Mouse (Mus musculus) midbrain, embryonic 14.5 days (tissue): ENCODE measurements around the gene Sgca. TPM values are rescaled to one million over a fixed set of nuclear protein-coding genes. Genes with fewer than 3 reads are reported as not detected.

Experiments used
- ATAC-seq: fragments of 200-750 bp; cut with Nextera tagmentation; 2 replicates; pipeline ENCODE4 v1.8.0; 2017; ENCODE audit warnings: moderate number of reproducible peaks, moderate library complexity; ENCODE audit not compliant: low FRiP score, low TSS enrichment
- DNase-seq: peaks from one replicate; pipeline ENCODE4 v3.0.0-alpha.2; 2015
- H3K27ac ChIP-seq: fragments of 300-500 bp; sonication (generic); replicated peaks from 2 replicates; pipeline ENCODE4 v1.5.1; 2014; ENCODE audit warnings: mild to moderate bottlenecking, low read depth, low read length, moderate library complexity
- H3K27me3 ChIP-seq: fragments of 300-500 bp; sonication (generic); 2 replicates; pipeline ENCODE4 v1.6.1; 2014; ENCODE audit warnings: low read length, control low read depth, mixed read lengths; ENCODE audit not compliant: control insufficient read depth, insufficient read depth
- H3K36me3 ChIP-seq: fragments of 300-500 bp; sonication (generic); 2 replicates; pipeline ENCODE4 v1.6.1; 2014; ENCODE audit warnings: low read length, control low read depth; ENCODE audit not compliant: control insufficient read depth, insufficient read depth
- H3K4me1 ChIP-seq: fragments of 300-500 bp; sonication (generic); 2 replicates; pipeline ENCODE4 v1.6.1; 2014; ENCODE audit warnings: mild to moderate bottlenecking, antibody characterized with exemption, low read length, control low read depth; ENCODE audit not compliant: control insufficient read depth, insufficient read depth
- H3K4me2 ChIP-seq: fragments of 300-500 bp; sonication (generic); 2 replicates; pipeline ENCODE4 v1.6.1; 2014; ENCODE audit warnings: mild to moderate bottlenecking, low read length, moderate library complexity
- H3K4me3 ChIP-seq: fragments of 300-500 bp; sonication (generic); replicated peaks from 2 replicates; pipeline ENCODE4 v1.5.1; 2014; ENCODE audit warnings: low read depth, low read length
- H3K9ac ChIP-seq: fragments of 300-500 bp; sonication (generic); replicated peaks from 2 replicates; pipeline ENCODE4 v1.6.1; 2014; ENCODE audit warnings: mild to moderate bottlenecking, low read length, moderate library complexity
- H3K9me3 ChIP-seq: fragments of 300-500 bp; sonication (generic); 2 replicates; pipeline ENCODE4 v1.6.1; 2016; ENCODE audit warnings: low read length, control low read depth, mixed read lengths; ENCODE audit not compliant: control insufficient read depth
- WGBS: fragments of 180-500 bp; shearing (Covaris S2); extraction: QIAGEN DNeasy Blood & Tissue Kit; methylation state at CpG from one replicate; pipeline ENCODE4 v1.1.7; 2014; 5-methylcytosine and 5-hydroxymethylcytosine counted together
- polyA plus RNA-seq: library from polyadenylated mRNA; unstranded; fragments of >200 nt; fragmentation: Nextera tagmentation; extraction: Ambion mirVana; gene quantifications from 2 replicates; pipeline ENCODE4 v1.2.1, GENCODE M21; 2014

Gene Sgca
- polyA plus RNA-seq, 1 experiment from 2014 or later, result not detected

GRCm38 (mm10) chr11:94952169-94952568 lies 24.0 kb downstream of the Sgca start:
- no peak overlapping the region for H3K4me3 ChIP-seq
- no peak overlapping the region for H3K4me2 ChIP-seq
- H3K9ac ChIP-seq, result no peak overlapping the region
- ATAC-seq, result no peak; the same call in 1 of the 2 replicates
- under 1% methylated on average over 6 of the region's 6 CpGs for WGBS
- no peaks in the 10 kb centered on the region for H3K27me3 ChIP-seq
- peak; percentile 60 for DNase-seq
- no peaks in the 10 kb centered on the region for H3K36me3 ChIP-seq
- no peaks in the 10 kb centered on the region for H3K9me3 ChIP-seq
- H3K27ac ChIP-seq, result 0 out of 2 replicates have a peak overlapping the region, but pooled peaks have one; percentile 5
- H3K4me1 ChIP-seq, result peaks cover 6% of the 10 kb centered on the region; the same call in 1 of the 2 replicates

- ATAC-seq, result no peak
Measured at GRCm38 (mm10) chr11:94945236-94945635, 30.9 kb downstream of the Sgca start.

GRCm38 (mm10) chr11:94944295-94944694 lies 31.8 kb downstream of the Sgca start:
- no peaks in the 10 kb centered on the region for H3K27me3 ChIP-seq
- H3K4me1 ChIP-seq, result no peaks in the 10 kb centered on the region
- H3K4me3 ChIP-seq, result no peak overlapping the region
- H3K27ac ChIP-seq, result no peak overlapping the region
- H3K9me3 ChIP-seq, result no peaks in the 10 kb centered on the region
- H3K9ac ChIP-seq, result no peak overlapping the region
- WGBS, result 20% methylated on average over 8 of the region's 8 CpGs
- no peak for DNase-seq
- H3K4me2 ChIP-seq, result no peak overlapping the region
- no peaks in the 10 kb centered on the region for H3K36me3 ChIP-seq
- ATAC-seq, result no peak

More at GRCm38 (mm10) chr11:94945236-94945635, 30.9 kb downstream of the Sgca start:
- Histone ChIP-seq H3K36me3 (no peaks in the 10 kb centered on the region), H3K4me2 (no peak overlapping the region), H3K27me3 (no peaks in the 10 kb centered on the region), H3K9ac (no peak overlapping the region), H3K9me3 (no peaks in the 10 kb centered on the region), H3K4me1 (no peaks in the 10 kb centered on the region), H3K4me3 (no peak overlapping the region), H3K27ac (no peak overlapping the region)
- no peak for DNase-seq
- 92% methylated on average over 12 of the region's 12 CpGs for WGBS

GRCm38 (mm10) chr11:94943054-94943453 lies 33.1 kb downstream of the Sgca start:
- no peaks in the 10 kb centered on the region for H3K9me3 ChIP-seq
- H3K27ac ChIP-seq, result no peak overlapping the region
- H3K4me2 ChIP-seq, result no peak overlapping the region
- no peak overlapping the region for H3K9ac ChIP-seq
- ATAC-seq (no peak), DNase-seq (no peak)
- no peaks in the 10 kb centered on the region for H3K4me1 ChIP-seq
- peaks cover 10% of the 10 kb centered on the region; the same call in 1 of the 2 replicates for H3K27me3 ChIP-seq
- no peaks in the 10 kb centered on the region for H3K36me3 ChIP-seq
- 84% methylated on average over 15 of the region's 15 CpGs for WGBS
- H3K4me3 ChIP-seq, result no peak overlapping the region

GRCm38 (mm10) chr11:94942282-94943023 lies 33.7 kb downstream of the Sgca start:
- Histone ChIP-seq H3K4me1 (peaks cover 2% of the 10 kb centered on the region; the same call in 1 of the 2 replicates), H3K27me3 (peaks cover 16% of the 10 kb centered on the region), H3K9me3 (no peaks in the 10 kb centered on the region), H3K27ac (no peak overlapping the region), H3K4me2 (no peak overlapping the region), H3K4me3 (no peak overlapping the region), H3K36me3 (no peaks in the 10 kb centered on the region), H3K9ac (no peak overlapping the region)
- DNase-seq (peak; percentile 46), ATAC-seq (no peak)
- 52% methylated on average over 13 of the region's 13 CpGs for WGBS

GRCm38 (mm10) chr11:94941776-94942175 lies 34.4 kb downstream of the Sgca start:
- no peak overlapping the region for H3K9ac ChIP-seq
- H3K27me3 ChIP-seq, result peaks cover 19% of the 10 kb centered on the region
- no peak for ATAC-seq

GRCm38 (mm10) chr11:94941121-94941520 lies 35.0 kb downstream of the Sgca start:
- Histone ChIP-seq H3K36me3 (no peaks in the 10 kb centered on the region), H3K4me1 (peaks cover 9% of the 10 kb centered on the region; the same call in 1 of the 2 replicates), H3K27ac (no peak overlapping the region), H3K4me3 (no peak overlapping the region), H3K4me2 (no peak overlapping the region), H3K9me3 (no peaks in the 10 kb centered on the region), H3K9ac (no peak overlapping the region), H3K27me3 (peaks cover 26% of the 10 kb centered on the region)
- 46% methylated on average over 9 of the region's 9 CpGs for WGBS
- DNase-seq, result no peak
- ATAC-seq, result no peak

More at GRCm38 (mm10) chr11:94941776-94942175, 34.4 kb downstream of the Sgca start:
- peaks cover 6% of the 10 kb centered on the region; the same call in 1 of the 2 replicates for H3K4me1 ChIP-seq
- no peaks in the 10 kb centered on the region for H3K9me3 ChIP-seq
- H3K4me3 ChIP-seq, result no peak overlapping the region
- no peak for DNase-seq
- H3K27ac ChIP-seq, result no peak overlapping the region
- WGBS, result 74% methylated on average over 8 of the region's 8 CpGs
- H3K36me3 ChIP-seq, result no peaks in the 10 kb centered on the region
- no peak overlapping the region for H3K4me2 ChIP-seq

- ATAC-seq, result no peak
- no peak overlapping the region for H3K4me2 ChIP-seq
- no peaks in the 10 kb centered on the region for H3K36me3 ChIP-seq
- H3K4me3 ChIP-seq, result no peak overlapping the region
- H3K4me1 ChIP-seq, result peaks cover 9% of the 10 kb centered on the region; the same call in 1 of the 2 replicates
- H3K9ac ChIP-seq, result no peak overlapping the region
- no peak overlapping the region for H3K27ac ChIP-seq
- peak; percentile 89 for DNase-seq
- H3K9me3 ChIP-seq, result no peaks in the 10 kb centered on the region
- H3K27me3 ChIP-seq, result peaks cover 34% of the 10 kb centered on the region
- 22% methylated on average over 4 of the region's 4 CpGs for WGBS
Measured at GRCm38 (mm10) chr11:94939280-94939679, 36.8 kb downstream of the Sgca start.

- Histone ChIP-seq H3K9ac (no peak overlapping the region), H3K36me3 (no peaks in the 10 kb centered on the region), H3K27me3 (peaks cover 34% of the 10 kb centered on the region), H3K9me3 (no peaks in the 10 kb centered on the region), H3K4me1 (peaks cover 9% of the 10 kb centered on the region; the same call in 1 of the 2 replicates), H3K4me2 (no peak overlapping the region), H3K27ac (no peak overlapping the region), H3K4me3 (0 out of 2 replicates have a peak overlapping the region, but pooled peaks have one; percentile 24)
- ATAC-seq (no peak), DNase-seq (no peak)
- WGBS, result 23% methylated on average over 9 of the region's 9 CpGs
Measured at GRCm38 (mm10) chr11:94938296-94938695, 37.8 kb downstream of the Sgca start.
